Mouse (Mus musculus) embryonic stem cell, embryonic (primary cell): ENCODE results near the gene Pbxip1.

Source experiments
- CTCF ChIA-PET, 4 experiments: fragments of 300-600 bp in 2 of 4; fragments of 350-600 bp in 2 of 4; sonication (Branson Sonifier 250); formaldehyde crosslinking; loops; one replicate each; lab custom pipeline; 2022; ENCODE audit warnings: inconsistent platforms in 2 of 4; lab: Charles Lee
- POLR2A ChIA-PET, 4 experiments: fragments of 300-600 bp in 2 of 4; fragments of 350-600 bp in 2 of 4; sonication (Branson Sonifier 250); formaldehyde crosslinking; loops; one replicate each; lab custom pipeline; 2022; ENCODE audit warnings: antibody characterized with exemption in 4 of 4, inconsistent platforms in 1 of 4; lab: Charles Lee

The Pbxip1 gene

GRCm38 (mm10) chr3:89395419-89395805, 41.1 kb upstream of the Pbxip1 start:
- POLR2A ChIA-PET, result interaction anchor here in 3 of 4 experiments (0.7 to 14.6 kb wide), 15 partner anchors 12 to 125 kb away, joined by 3 to 192 read pairs (median 13); partner anchors contain the start of genes Cks1b (in 2 of the 3), Shc1 (in 2 of the 3), Adam15 (in 1 of the 3) and Flad1 (in 1 of the 3)
- CTCF ChIA-PET, result interaction anchor here in 3 of 4 experiments (0.8 to 9.2 kb wide), 25 partner anchors 9 to 336 kb away, joined by 3 to 148 read pairs (median 8); partner anchors contain the start of genes Flad1 (in 2 of the 3), Adam15 (in 1 of the 3), Cks1b (in 1 of the 3) and Efna3 (in 1 of the 3)

- CTCF ChIA-PET, result interaction anchor here (0.5 to 9.2 kb wide), 77 partner anchors 8 to 784 kb away, joined by 3 to 148 read pairs (median 4); partner anchors contain the start of genes Cks1b (in 3 of the 4), Flad1 (in 3 of the 4), Pmvk (in 3 of the 4) and Shc1 (in 3 of the 4)
- POLR2A ChIA-PET, result interaction anchor here (0.5 to 14.6 kb wide), 53 partner anchors 8 to 294 kb away, joined by 3 to 192 read pairs (median 4); partner anchors contain the start of genes Cks1b (in 3 of the 4), Flad1 (in 3 of the 4), Pygo2 (in 3 of the 4) and Shc1 (in 3 of the 4)
Observed at GRCm38 (mm10) chr3:89395806-89396653, 40.5 kb upstream of the Pbxip1 start.

GRCm38 (mm10) chr3:89396654-89397005, 39.9 kb upstream of the Pbxip1 start:
- ChIA-PET POLR2A (interaction anchor here (0.5 to 14.6 kb wide), 51 partner anchors 9 to 295 kb away, joined by 3 to 192 read pairs (median 4); partner anchors contain the start of genes Cks1b (in 3 of the 4), Flad1 (in 3 of the 4), Pygo2 (in 3 of the 4) and Shc1 (in 3 of the 4)), CTCF (interaction anchor here (0.5 to 9.2 kb wide), 74 partner anchors 9 to 414 kb away, joined by 3 to 148 read pairs (median 4); partner anchors contain the start of genes Cks1b (in 3 of the 4), Flad1 (in 3 of the 4), Pmvk (in 3 of the 4) and Shc1 (in 3 of the 4))

GRCm38 (mm10) chr3:89401329-89401728, 35.2 kb upstream of the Pbxip1 start:
- ChIA-PET POLR2A (interaction anchor here (0.6 to 14.6 kb wide), 12 partner anchors 10 to 29 kb away, joined by 3 to 192 read pairs (median 4); partner anchors contain the start of genes Flad1 (in 3 of the 4), Cks1b (in 2 of the 4), Pygo2 (in 2 of the 4) and Shc1 (in 2 of the 4)), CTCF (interaction anchor here in 1 of 4 experiments (0.5 to 1.2 kb wide), 3 partner anchors 16 to 58 kb away, joined by 3 to 10 read pairs (median 5); no protein-coding TSS in a partner anchor)

- ChIA-PET CTCF (interaction anchor here in 1 of 4 experiments (1.1 kb wide), 2 partner anchors 9 to 24 kb away, joined by 3 read pairs; partner anchors contain the start of gene Flad1), POLR2A (interaction anchor here in 3 of 4 experiments (0.6 to 14.6 kb wide), 10 partner anchors 9 to 420 kb away, joined by 3 to 192 read pairs (median 4); partner anchors contain the start of genes Cks1b (in 2 of the 3), Flad1 (in 2 of the 3), Shc1 (in 2 of the 3) and Pygo2 (in 1 of the 3))
Observed at GRCm38 (mm10) chr3:89402693-89403092, 33.8 kb upstream of the Pbxip1 start, which contains the start of gene Lenep. Gene Lenep, minus strand, starts transcription at chr3:89402793.

DNA sequence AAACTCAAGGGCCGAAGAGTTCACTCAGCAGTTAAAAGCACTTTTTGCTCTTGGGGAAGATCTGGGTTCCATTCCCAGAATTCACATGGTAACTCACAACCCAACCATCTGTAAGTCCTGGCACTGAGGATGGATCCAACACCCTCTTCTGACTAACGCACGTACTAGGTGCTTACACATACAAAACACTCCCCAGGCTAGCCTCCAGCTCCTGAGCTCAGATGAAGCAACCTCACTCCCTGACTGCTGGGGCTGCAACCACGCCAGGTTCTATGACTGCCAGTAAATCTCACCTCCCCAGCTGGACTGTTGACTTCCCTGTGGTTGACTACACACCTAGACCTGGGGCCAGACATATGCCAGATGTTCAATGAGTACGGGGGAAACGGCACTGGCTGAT, 29.6 kb upstream of the Pbxip1 start:
- CTCF ChIA-PET, result interaction anchor here (0.7 to 3.0 kb wide), 7 partner anchors 10 to 74 kb away, joined by 3 to 28 read pairs (median 4); partner anchors contain the start of genes Cks1b (in 1 of the 4) and Shc1 (in 1 of the 4)
- POLR2A ChIA-PET, result interaction anchor here (0.5 to 5.6 kb wide), 14 partner anchors 10 to 1527 kb away, joined by 3 to 65 read pairs (median 7); partner anchors contain the start of genes Cks1b (in 2 of the 4), Shc1 (in 2 of the 4), Fdps (in 1 of the 4) and Muc1 (in 1 of the 4)

DNA sequence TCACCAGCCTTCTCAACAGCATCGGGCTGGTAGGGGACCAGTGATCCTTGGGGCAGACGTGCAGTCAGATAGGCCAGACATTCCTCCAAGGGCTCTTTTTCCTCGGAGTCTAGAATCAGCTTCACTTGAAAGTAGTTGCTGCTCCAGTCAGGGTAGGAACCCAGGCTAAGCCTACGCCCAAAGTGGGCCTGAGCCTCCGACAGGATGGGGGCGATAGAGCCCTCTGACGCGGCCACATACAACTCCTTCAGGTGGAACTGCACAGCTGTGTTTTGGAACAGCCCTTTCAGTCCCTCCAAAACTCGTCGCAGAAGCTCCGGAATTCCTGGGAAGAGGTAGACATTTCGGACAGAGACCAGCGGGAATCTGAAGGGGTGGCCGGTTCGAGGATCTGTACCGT, 28.1 kb upstream of the Pbxip1 start:
- CTCF ChIA-PET, result interaction anchor here (0.5 to 3.0 kb wide), 17 partner anchors 9 to 716 kb away, joined by 3 to 28 read pairs (median 5); partner anchors contain the start of genes Cks1b (in 3 of the 4) and Shc1 (in 3 of the 4)
- POLR2A ChIA-PET, result interaction anchor here (0.8 to 5.6 kb wide), 25 partner anchors 9 to 59 kb away, joined by 3 to 65 read pairs (median 5); partner anchors contain the start of genes Cks1b (in 3 of the 4), Shc1 (in 3 of the 4), Adam15 (in 1 of the 4) and Pbxip1 (in 1 of the 4)

- POLR2A ChIA-PET, result interaction anchor here in 3 of 4 experiments (0.9 to 5.6 kb wide), 14 partner anchors 8 to 179 kb away, joined by 3 to 65 read pairs (median 8); partner anchors contain the start of genes Cks1b (in 3 of the 3), Shc1 (in 3 of the 3), Pbxip1 (in 1 of the 3) and Pygo2 (in 1 of the 3)
- CTCF ChIA-PET, result interaction anchor here in 3 of 4 experiments (1.1 to 3.0 kb wide), 4 partner anchors 8 to 16 kb away, joined by 3 to 28 read pairs (median 8); partner anchors contain the start of genes Cks1b (in 1 of the 3) and Shc1 (in 1 of the 3)
Observed at GRCm38 (mm10) chr3:89409701-89410100, 26.8 kb upstream of the Pbxip1 start.

GRCm38 (mm10) chr3:89410864-89411263, 25.6 kb upstream of the Pbxip1 start:
- ChIA-PET CTCF (no interaction called here), POLR2A (interaction anchor here in 2 of 4 experiments (1.3 to 5.3 kb wide), 4 partner anchors 12 to 38 kb away, joined by 6 to 46 read pairs (median 18); partner anchors contain the start of gene Zbtb7b (in 1 of the 2))

- CTCF ChIA-PET, result interaction anchor here in 3 of 4 experiments (0.6 to 2.1 kb wide), 17 partner anchors 9 to 169 kb away, joined by 3 to 11 read pairs (median 4); partner anchors contain the start of genes Adam15 (in 1 of the 3), Lenep (in 1 of the 3) and Pygo2 (in 1 of the 3)
Observed at GRCm38 (mm10) chr3:89411490-89412393, 24.8 kb upstream of the Pbxip1 start, which contains the start of gene Flad1. Gene Flad1, minus strand, starts transcription at chr3:89411870.

GRCm38 (mm10) chr3:89416158-89416557, 20.3 kb upstream of the Pbxip1 start:
- CTCF ChIA-PET, result no interaction called here

More at GRCm38 (mm10) chr3:89411490-89412393, 24.8 kb upstream of the Pbxip1 start, which contains the start of gene Flad1:
- POLR2A ChIA-PET, result interaction anchor here (0.5 to 2.5 kb wide), 50 partner anchors 9 to 836 kb away, joined by 3 to 30 read pairs (median 4); partner anchors contain the start of genes Pygo2 (in 3 of the 4), Adam15 (in 2 of the 4), Efna4 (in 1 of the 4) and Lenep (in 1 of the 4)

DNA sequence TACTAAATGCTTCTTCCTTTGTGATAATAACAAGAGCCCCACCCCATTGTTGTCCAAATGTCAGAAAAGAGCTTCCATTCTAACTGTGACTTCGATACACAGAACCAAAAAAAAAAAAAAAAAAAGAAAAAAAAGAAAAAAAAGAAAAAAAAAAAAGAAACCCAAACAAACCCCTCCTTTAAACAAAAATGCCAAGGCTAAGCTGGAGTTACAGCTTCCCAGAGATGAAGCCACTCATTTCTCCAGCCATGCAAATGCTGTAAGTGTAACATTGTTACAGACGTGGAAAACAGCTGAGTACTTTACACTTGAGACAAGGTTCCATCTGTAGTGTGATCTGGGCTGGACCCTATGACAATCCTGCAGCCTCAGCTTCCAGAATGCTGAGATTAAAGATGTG, 19.4 kb upstream of the Pbxip1 start:
- ChIA-PET CTCF (interaction anchor here (0.6 to 2.8 kb wide), 11 partner anchors 8 to 278 kb away, joined by 3 to 26 read pairs (median 9); no protein-coding TSS in a partner anchor), POLR2A (interaction anchor here (0.5 to 12.6 kb wide), 44 partner anchors 9 to 660 kb away, joined by 3 to 192 read pairs (median 8); partner anchors contain the start of genes Pbxip1 (in 3 of the 4), Zbtb7b (in 3 of the 4), Lenep (in 2 of the 4) and Pmvk (in 2 of the 4))

More at GRCm38 (mm10) chr3:89416158-89416557, 20.3 kb upstream of the Pbxip1 start:
- POLR2A ChIA-PET, result interaction anchor here in 2 of 4 experiments (3.4 to 12.6 kb wide), 5 partner anchors 8 to 34 kb away, joined by 31 to 192 read pairs (median 65); partner anchors contain the start of genes Zbtb7b (in 2 of the 2) and Lenep (in 1 of the 2)

GRCm38 (mm10) chr3:89417840-89418169, 18.7 kb upstream of the Pbxip1 start:
- ChIA-PET POLR2A (interaction anchor here (0.5 to 12.6 kb wide), 62 partner anchors 9 to 840 kb away, joined by 3 to 192 read pairs (median 6); partner anchors contain the start of genes Zbtb7b (in 3 of the 4), Efna3 (in 2 of the 4), Lenep (in 2 of the 4) and Pbxip1 (in 2 of the 4)), CTCF (interaction anchor here (0.8 to 2.8 kb wide), 15 partner anchors 9 to 172 kb away, joined by 3 to 26 read pairs (median 4); partner anchors contain the start of genes Krtcap2 (in 1 of the 4), Pmvk (in 1 of the 4), Trim46 (in 1 of the 4) and Zbtb7b (in 1 of the 4))

- CTCF ChIA-PET, result interaction anchor here (0.5 to 2.8 kb wide), 20 partner anchors 10 to 173 kb away, joined by 3 to 26 read pairs (median 4); partner anchors contain the start of genes Krtcap2 (in 1 of the 4), Pbxip1 (in 1 of the 4), Pmvk (in 1 of the 4) and Trim46 (in 1 of the 4)
- POLR2A ChIA-PET, result interaction anchor here in 3 of 4 experiments (0.5 to 12.6 kb wide), 63 partner anchors 9 to 1095 kb away, joined by 3 to 192 read pairs (median 5); partner anchors contain the start of genes Zbtb7b (in 3 of the 3), Efna3 (in 2 of the 3), Lenep (in 2 of the 3) and Pbxip1 (in 2 of the 3)
Observed at GRCm38 (mm10) chr3:89418170-89418860, 18.2 kb upstream of the Pbxip1 start, which contains the start of the genes Cks1b and Shc1. Gene Cks1b, minus strand, starts transcription at chr3:89418383. Gene Shc1, plus strand, starts transcription at chr3:89418443.
